Mouse (Mus musculus) Muller cell, postnatal 12 days (primary cell): ENCODE measurements at regions not wholly inside any gene's neighbourhood (a gene's known extent, or its start where the extent isn't known, plus 50 kb on each side); places are given as distances from the start of the nearest gene placed in this dataset.

Experiments used
- DNase-seq: peaks from one replicate; pipeline ENCODE4 v3.0.0-alpha.2; 2015; ENCODE audit errors: inconsistent ontology term

GRCm38 (mm10) chrX:46971116-46971515 is 642.3 kb downstream of the Actrt1 start:
- no peak for DNase-seq

DNA sequence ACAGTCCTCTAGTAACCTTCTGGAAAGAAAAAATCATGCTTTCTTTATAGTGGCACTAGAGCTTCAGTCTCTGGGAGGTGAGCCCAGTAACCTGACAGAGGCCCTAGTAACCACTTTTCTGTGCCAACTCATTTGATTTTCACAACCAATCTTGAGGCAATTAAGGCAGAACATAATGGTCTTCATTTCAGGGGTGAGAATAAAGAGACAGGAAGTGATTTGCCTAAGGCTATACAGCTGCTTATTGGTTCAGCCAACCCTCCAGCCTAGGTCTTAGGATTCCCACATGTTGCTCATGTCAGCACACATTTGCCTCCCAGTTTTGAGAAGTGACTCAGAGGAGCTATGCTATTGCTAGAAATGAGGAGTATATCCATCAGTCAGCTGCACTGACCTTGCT is 670.2 kb downstream of the Actrt1 start:
- peak; percentile 73 for DNase-seq

DNA sequence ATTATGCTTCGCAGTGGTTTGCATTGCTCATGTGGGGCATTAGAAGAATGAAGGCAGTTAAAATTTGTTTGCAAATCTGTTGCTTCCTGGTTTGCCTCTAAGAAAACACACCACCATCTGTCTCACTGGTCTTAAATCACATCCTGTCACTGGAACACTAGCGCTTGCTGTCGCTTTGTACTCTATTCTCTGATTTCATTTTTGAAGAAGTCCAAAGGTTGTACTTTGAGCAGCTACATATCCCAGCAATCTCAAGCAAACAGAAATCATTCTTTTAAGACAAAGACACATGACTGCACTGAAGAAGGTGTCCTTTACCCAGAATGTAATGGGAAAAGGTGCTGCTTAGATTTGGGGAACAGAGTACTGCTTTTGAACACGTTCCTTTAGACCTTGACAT is 680.7 kb downstream of the Actrt1 start:
- no peak for DNase-seq

DNA sequence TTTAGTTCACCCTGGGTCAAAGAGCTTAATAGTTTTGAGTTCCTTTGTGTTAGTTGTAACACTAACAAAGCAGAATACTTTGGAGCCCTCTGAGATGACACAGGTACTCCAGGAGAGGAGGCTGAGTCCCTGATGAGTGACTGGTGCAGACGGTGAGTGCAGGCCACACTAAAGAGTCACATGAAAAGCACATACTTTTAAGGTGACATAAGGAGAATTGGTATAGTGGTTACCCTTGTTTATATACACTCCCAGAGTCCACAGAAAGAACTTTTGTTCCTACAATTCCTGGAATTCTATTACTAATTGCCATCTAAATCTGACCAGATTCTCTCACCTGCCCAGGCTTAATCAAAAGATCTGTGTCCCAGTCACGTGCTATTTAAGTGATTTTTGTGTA is 681.3 kb downstream of the Actrt1 start:
- no peak for DNase-seq

GRCm38 (mm10) chrX:47029777-47030176 is 701.0 kb downstream of the Actrt1 start:
- DNase-seq = no peak

DNA sequence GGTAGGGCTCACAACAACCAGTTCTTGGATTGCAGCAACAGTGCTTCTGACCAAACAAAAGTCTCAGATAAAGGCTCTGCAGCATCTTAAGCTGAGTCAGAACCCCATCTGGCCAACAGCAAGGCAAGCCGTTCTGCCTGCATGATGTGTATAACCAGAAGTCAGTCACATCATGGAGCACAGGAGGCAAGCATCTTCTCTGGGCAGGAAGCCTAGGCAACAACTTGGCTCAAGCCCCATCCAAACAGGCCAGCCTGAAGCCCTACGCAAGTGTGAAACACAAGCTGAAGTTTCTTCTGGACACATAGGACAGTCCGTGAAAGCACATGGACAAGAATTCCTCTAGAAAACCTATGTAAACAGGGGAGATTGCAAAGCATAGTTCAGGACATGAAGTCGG is 739.7 kb downstream of the Actrt1 start:
- DNase-seq = no peak
